Comparison of ENCODE assay signal across 19 mouse cellular contexts in genomic region chr6:127293829-127294228, GRCm38 (mm10).
"Had no signal": no experiment of that assay in that cellular context is flagged by ENCODE, and none has a peak within 500 bp of the region (broad histone marks: within the 10 kb centered on the region; RNA-seq: fewer than 3 reads in every experiment).

No protein-coding gene starts in this region.

- H3K27ac ChIP-seq: limb, embryonic 10.5 days; limb, embryonic 13.5 days; liver, embryonic 12.5 days; liver, embryonic 15.5 days; lung, embryonic 15.5 days; midbrain, embryonic 10.5 days; midbrain, embryonic 13.5 days had no signal

- H3K27me3 ChIP-seq: limb, embryonic 13.5 days; lung, embryonic 15.5 days; midbrain, embryonic 13.5 days had no signal

- H3K4me3 ChIP-seq: limb, embryonic 10.5 days; limb, embryonic 13.5 days; liver, embryonic 12.5 days; liver, embryonic 15.5 days; lung, embryonic 15.5 days; megakaryocyte, embryonic 14.5 days; midbrain, embryonic 10.5 days; midbrain, embryonic 13.5 days; myocyte had no signal

- DNase-seq: kidney, adult 9 months; kidney, postnatal 14 days; kidney, postnatal 4 days; liver; lung, adult 18-20 months; lung, postnatal 10 days; lung, postnatal 36 days; thymus, adult 18-20 months; thymus, postnatal 36 days had no signal

- ATAC-seq: liver, embryonic 12.5 days; midbrain, embryonic 13.5 days; midbrain, embryonic 16.5 days had no signal

- H3K9me3 ChIP-seq: limb, embryonic 10.5 days; limb, embryonic 13.5 days; liver, embryonic 12.5 days; liver, embryonic 15.5 days; lung, embryonic 15.5 days; megakaryocyte, embryonic 14.5 days; midbrain, embryonic 10.5 days; midbrain, embryonic 13.5 days had no signal

- H3K9ac ChIP-seq: limb, embryonic 13.5 days; liver, embryonic 12.5 days; liver, embryonic 15.5 days; lung, embryonic 15.5 days; midbrain, embryonic 13.5 days had no signal

- H3K36me3 ChIP-seq: limb, embryonic 10.5 days; limb, embryonic 13.5 days; liver, embryonic 12.5 days; liver, embryonic 15.5 days; lung, embryonic 15.5 days; midbrain, embryonic 10.5 days; midbrain, embryonic 13.5 days had no signal

- H3K4me2 ChIP-seq: limb, embryonic 13.5 days; liver, embryonic 12.5 days; liver, embryonic 15.5 days; lung, embryonic 15.5 days; midbrain, embryonic 13.5 days had no signal

- H3K4me1 ChIP-seq: liver, embryonic 12.5 days; liver, embryonic 15.5 days; lung, embryonic 15.5 days; midbrain, embryonic 13.5 days had no signal
